Mouse (Mus musculus): ENCODE measurements at regions not wholly inside any gene's neighbourhood (a gene's known extent, or its start where the extent isn't known, plus 50 kb on each side); places are given as distances from the start of the nearest gene placed in this dataset.
A peak's percentile ranks its signal among the peaks of the same experiment; 100 is the strongest.

DNA sequence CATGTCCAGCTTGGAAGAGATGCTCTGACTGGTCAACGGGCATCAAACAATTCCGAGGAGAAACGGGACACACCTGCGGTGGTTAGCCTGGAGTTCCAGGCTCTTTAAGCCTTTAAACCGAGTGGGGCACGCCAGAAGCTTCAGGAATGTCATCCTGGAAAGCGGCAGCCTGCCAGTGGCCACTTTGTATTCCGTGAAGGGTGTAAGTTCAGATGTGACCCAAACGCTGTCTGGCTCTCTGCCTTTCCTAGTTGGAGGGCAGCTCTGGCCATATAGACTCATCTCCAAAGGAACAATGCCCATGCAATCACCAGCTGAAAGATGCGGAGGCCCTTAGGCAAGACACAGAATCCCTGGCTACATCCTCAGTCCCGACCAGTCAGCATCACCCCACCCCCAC, 597.8 kb upstream of the Gm10131 start:
- no peak for DNase-seq (ENCODE audit: low read depth)

DNA sequence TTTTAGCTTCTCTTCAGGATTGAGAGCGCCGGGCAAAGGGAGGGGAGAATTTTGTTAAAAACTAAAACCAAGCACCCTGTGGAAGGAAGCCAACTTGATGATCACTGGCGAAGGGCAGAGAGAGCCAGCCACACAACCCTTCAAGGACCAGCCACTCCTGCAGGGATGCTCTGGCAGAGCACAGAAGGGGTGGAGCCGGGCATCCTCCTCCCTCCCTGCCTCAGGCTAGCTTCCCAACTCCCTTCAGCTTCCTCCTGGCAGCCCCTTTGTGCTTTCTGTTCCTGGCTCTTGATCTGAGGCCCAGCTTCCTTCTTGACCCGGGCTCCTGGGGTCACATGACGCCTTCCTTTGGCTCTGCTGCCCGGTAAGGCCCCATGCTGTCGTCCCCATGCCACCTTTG, 591.8 kb upstream of the Gm10131 start:
- DNase-seq (ENCODE audit: low read depth) = no peak

DNA sequence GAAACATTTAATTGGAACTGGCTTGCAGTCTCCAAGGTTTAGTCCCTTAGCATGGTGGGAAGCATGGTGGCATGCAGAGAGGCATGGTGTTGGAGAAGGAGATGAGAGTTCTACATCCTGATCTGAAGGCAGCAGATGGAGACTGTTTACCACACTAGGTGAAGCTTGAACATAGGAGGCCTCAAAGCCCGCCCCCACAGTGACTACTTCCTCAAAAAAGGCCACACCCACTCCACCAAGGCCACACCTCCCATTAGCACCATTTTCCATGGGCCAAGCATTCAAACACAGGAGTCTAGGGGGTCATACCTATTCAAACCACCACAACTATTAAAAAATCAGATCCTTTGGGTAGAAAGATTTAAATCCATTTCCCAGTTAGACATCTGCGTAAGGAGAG, 591.3 kb upstream of the Gm10131 start:
- peak; percentile 17 for DNase-seq (ENCODE audit: low read depth)

DNA sequence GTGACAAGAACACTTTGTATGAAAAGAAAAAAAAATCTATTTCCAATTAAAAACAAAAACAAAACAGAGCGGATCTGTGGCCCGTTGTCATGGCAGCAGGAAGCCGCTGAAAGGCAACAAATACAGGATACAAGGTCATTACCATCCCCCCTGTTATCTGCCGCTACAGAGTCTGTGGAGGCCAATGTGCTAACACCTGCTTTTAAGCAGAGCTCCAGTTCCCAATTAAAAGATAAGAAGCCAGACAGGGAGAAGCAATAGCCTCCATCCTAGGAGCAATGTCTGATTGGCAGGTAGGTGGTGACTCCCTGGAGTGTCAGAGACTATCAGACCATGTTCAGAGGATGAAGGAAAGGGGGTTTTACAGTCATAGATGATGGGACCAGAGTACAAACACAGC, 587.5 kb upstream of the Gm10131 start:
- no peak for DNase-seq (ENCODE audit: low read depth)

DNA sequence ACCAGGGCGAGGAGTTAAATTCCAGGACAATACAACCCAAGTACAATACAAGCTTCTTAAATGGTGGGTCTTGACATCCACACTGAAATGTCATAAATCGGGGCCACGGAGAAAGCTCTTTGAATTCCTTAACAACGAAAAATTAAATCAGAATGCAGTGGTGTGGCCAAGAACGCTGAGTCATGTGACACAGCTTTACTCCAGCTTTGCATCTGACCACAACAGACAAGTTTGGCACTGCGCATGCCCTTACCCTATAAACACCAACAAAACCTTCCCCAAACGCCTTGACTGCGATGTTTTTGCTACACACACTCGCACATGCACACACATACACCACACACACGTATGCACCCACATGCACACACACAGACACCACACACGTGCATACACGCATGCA, 584.8 kb upstream of the Gm10131 start:
- DNase-seq (ENCODE audit: low read depth) = peak; percentile 8

DNA sequence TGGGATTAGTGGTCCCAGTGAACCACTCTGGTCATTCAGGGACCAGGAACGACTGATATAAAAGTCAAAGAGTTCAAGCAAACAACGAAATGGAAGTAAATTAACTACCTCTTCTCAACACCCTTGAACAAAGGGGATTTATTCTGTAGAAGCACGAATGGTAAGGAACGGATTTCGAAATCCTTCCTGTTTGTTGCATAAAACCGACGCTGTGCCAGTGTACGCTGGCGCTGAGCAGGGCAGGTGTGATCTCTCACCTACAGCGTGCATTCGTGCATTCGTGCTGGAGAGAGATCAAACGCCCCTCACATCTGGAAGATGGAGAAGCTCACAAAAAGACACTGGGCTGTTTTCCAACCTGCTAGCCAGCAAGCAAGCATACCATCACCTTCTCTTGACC, 581.1 kb upstream of the Gm10131 start:
- peak; percentile 8 for DNase-seq (ENCODE audit: low read depth)

DNA sequence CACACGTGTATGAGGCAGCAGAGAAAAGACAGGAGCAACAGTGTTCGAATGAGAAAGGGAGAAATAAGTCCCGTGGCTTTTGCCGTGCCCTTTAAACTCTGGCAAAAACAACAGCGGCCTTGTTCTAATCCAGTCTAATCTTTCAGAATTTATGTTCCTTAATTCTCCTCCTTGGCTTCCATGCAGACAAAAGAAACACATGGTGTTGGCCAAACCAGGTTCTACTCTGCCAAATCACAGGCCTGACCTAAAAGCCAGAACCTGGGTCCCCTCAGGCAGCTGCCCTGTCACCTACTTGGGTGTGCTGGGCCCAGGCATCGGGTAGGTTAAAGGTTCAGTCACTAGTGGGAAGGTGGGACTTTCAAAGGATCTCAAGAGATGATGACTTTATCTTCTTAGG, 580.2 kb upstream of the Gm10131 start:
- no peak for DNase-seq (ENCODE audit: low read depth)

DNA sequence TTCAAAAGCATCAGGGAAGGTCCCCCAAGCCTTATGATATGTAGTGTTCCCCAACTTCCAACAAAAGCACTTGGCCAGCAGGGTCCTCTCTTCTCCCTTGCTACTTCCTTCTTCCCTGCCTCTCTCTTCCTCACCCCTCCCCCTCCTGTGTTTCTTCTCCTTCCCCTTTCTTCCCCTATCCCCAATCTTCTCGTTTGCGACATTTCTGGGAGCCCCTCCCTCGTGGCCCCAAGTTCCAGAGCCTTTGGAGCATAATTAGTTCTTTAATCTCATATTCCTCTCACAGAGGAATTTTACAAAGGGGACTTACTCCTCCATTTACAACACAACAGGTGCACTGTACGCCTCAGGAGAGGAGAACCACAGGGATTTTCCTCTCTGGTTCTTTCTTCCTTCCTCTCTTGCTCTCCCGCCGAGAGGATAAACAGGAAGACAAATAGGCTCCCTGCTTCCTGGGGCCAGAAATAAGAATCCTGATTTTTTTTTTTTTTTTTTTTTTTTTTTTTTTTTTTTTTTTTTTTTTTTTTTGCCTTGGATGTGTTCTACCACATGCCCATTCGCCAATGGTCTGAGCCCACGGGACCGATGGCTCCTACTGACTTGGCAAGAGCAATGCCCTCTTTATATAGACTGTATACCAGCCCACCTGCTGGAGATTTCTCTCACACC, 578.4 kb upstream of the Gm10131 start:
- peak; percentile 28 for DNase-seq (ENCODE audit: low read depth)

DNA sequence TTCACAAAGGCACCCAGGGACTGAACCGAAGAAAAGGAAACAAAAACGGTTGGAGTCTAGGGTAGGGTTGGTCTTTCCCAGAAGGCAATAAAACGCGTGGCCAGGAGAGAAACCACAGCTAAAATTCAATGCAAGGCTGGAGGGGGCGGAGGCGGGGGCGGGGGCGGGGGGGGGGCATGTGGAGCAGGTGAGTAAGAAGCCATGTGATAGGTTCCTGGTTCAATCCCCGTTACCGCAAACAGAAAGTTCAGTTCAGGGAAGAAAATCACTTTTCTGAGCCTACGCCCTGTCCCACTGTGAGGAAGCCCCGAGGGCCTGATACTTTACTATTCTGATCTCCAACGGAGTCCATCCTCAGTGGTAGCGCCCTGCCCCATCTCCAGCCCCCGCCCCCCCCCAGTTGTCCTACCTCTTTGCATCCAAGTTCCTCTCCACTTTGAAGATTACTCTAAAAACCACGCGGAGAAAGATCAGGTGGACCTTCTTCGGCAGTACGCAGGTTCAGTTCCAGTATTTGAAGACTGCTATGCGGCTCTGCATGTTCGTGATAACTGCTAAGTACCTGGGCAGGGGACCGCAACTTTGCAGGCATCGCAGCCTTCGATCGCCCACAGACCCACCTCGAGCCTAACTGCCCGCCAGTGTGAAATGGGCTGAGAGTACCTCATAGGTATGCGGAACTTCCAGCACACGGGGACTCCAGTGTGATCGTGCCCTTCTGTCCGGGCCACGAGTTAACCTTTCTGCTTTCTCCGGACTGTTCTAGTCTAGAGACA, 577.7 kb upstream of the Gm10131 start:
- DNase-seq (ENCODE audit: low read depth) = peak; percentile 11

DNA sequence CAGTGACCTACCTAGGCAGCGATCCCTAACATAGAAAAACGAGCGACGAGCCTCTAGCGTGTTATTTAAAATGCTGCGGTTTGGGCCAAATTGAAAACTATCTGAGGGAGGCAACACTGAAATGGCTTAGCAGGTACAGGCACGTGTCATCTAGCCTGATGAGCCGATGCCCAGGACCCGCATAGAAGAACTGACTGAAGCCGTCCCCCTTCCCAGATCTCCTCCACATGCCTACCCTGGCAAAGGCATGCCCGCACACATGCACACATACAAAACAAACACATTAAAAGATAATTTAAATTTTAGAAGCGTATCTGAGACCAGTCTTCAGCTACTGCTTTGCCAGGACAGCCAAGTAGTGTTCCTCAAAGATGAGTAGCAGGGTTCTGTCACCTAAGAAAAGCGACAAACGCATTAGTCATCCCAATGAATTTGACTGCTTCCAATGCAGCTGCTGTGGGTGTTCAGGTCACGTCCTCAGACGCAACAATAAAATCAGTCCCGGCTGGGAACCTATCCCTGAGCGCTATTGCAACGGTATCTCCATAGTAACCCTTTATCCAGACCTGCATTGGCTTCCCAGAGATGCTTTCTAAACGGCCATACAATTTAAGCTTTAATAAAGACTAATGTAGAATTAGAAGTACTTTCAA, 577.0 kb upstream of the Gm10131 start:
- no peak for DNase-seq (ENCODE audit: low read depth)

DNA sequence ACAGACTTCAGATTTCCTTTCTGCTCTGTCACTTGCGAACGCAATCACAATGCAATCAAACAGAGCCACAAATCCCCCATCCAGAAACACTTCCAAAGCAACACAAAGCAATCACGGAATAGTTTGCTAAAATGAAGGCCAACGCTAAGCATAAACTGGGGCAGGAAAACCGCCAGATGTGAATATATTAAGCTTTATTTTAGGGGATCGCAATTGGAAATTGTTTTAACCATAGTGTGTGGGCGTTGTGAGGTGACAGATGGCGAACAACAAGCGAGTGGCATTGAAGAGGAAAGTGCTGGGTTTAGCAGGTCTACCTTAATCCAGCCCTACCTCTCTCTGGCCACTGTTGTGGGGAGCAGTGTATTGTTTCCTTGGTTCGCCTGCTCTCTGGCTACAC, 574.8 kb upstream of the Gm10131 start:
- no peak for DNase-seq (ENCODE audit: low read depth)

DNA sequence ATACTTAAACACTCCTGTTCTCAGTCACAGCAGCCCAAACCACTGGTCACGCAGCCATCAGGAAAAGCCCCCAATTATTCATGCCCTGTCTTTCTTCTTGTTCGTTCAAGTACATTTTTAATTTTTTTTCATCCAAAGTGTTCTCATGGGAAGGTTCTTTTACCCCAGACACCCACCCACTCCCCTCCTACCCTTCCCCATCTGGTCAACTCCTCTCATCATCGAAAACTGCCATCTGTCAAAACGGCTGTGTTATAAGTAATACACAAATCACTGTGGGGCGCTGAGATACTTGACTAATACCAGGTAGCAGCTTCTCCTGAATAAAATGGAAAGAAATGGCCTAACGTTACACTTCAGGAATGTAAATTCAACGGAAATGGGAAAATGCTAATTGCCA, 573.1 kb upstream of the Gm10131 start:
- no peak for DNase-seq (ENCODE audit: low read depth)

DNA sequence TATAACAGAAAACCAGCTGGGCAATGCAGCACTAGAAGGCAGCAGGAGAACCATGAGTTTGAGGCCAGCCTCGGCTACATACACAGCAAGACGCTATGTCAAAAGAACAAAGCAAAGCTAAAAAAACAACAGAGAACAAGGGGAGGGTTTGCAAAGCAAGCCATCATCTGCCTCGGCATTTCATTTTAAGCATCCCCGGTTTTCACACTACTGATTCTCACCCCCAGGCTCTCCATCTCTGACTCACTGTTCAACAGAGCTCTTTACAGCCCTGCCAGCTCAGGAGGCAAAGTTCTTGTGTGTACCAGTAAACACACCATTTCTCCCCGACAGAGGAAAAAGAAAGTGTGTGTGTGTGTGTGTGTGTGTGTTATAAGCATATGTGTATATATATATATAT, 571.6 kb upstream of the Gm10131 start:
- no peak for DNase-seq (ENCODE audit: low read depth)

DNA sequence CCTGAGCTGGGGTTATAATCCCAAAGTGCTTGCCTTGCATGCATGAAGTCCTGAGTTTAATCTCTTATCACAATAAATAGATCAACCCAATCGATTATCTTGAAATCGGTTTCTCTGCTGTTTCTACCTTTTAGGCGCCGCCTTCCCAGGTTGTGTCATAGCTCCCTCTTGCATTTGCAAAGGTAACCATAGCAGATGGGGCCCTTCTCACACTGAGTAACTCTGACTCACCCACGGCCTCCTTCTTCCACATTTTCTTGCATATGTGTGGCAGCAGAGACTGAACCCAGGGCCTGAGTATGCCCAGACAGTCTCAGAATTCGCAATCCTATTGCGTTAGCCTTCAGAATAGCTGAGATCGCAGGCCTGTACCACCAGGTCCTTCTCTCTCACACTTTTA, 570.7 kb upstream of the Gm10131 start:
- DNase-seq (ENCODE audit: low read depth) = peak; percentile 8

DNA sequence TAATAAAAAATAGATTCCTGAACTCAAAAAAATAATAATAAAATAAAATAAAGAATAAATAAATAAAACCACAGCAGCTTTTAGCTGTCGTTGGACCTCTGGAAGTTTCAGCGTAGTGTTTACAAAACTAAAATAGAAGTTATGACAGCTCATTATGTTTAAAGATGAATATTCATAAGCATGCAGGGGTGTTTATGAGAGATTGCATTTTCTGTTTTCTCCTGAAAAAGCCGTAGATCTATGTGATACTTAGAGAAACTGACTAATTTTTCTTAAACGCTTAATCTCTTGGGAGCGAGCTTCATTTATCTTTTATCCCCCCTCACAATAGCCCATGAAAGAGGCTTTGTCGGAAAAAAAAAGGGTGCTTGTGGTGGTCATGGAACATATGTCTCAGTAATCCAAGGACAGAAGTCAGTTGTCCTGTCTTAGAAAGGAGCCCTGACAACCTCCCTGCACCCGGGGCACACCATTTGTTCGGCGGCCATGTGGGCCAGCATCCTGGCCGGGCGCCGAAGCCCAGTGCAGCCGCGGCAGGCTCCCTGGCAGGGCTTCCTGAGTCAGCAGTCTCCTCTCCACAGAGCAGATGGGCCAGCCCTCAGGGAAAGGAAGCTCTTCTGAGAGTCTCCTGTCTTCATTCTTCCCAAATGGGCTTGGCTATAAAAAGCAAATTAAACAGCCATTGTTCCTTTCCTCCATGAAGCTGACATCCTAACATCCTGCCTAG, 568.2 kb upstream of the Gm10131 start:
- DNase-seq (ENCODE audit: low read depth) = no peak

DNA sequence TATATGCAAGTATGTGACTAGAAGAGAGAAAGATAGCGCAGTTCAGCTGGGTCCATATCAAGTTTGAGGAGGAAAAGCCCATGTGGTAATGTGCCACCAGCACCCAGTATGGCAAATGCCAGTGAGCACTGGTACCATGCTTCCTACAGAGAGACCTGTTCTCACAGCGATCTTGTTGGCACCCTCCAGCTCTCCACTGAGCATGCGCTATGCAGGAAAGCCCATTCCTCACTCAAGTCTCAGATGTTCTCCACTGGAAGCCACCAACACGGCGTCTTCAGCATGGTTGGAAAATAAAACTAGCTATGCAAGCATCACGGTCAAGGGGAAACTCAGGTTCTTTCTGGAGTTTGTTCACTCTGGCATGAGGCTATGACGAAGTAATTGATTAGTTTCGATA, 567.3 kb upstream of the Gm10131 start:
- no peak for DNase-seq (ENCODE audit: low read depth)

DNA sequence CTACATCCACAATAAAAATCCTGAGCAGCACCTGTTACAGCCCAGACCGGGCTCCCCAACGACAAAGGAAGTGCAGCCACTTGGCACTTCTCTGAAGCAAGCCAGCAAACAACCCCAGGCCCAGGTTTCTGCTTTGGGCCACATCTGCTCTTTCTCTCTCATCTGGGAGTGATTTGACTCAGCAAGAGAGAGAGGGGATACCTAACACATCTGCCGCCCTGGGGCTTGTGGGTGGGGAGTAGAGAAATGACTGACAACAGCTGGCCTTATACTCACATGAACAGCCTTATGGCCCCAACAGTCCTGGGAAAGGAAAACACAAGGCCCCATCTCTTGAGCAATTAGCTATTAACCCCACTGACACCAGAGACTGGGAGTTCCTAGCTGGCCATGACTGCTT, 560.2 kb upstream of the Gm10131 start:
- DNase-seq (ENCODE audit: low read depth) = no peak

DNA sequence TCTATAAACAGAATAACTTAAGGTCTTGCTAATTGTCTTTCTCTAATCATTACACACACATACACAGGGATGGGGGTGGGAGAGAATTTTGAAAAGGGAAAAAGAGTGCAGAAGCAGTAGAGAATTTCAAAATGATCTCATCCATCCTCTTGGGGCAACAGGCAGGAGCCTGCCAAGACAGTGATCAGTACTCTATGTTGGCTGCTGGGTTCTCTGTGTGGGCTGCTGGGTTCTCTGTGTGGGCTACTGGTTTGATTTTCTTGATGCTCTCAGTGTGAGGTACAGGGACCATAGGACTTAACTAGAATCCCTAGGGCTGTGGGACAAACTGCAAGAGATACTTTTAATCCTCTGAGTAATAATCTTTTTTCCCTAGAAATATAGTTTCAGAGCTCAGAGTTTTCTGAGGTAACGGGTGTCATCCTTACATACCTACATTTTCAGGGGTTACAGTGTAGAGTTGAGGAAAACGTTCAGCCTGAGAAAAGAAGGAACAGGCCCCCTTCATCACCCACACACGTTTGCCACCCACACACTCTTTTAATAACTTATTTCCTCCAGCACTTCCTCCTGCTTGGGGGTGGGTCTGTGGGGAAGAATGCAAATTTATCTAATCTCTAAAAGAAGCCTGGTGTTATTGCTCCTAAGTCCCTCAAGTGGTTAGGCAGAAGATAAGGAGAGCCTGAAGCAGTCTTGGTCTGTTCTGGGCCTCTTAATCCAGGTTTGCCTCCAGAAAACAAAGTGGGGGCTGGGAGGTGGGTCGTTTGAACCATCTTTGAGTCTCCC, 559.6 kb upstream of the Gm10131 start:
- DNase-seq (ENCODE audit: low read depth) = peak; percentile 33

DNA sequence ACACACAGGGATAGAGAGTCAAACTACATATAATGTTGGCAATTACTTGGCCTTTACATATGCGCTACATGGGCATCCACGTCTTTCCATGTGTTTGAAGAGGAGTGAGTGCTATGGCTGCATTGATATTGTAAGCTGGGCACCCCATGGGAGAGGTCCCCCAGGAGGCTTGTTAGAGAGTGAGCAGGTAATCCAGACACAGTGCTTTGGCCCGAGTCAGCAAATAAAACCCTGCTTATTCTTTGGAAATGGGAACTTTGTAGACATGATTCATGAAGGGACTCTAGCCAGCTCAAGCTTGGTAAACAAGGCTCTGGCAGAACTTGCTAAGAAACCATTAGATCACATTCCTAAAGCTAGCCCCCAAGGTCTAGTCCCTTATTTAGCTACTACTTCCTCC, 557.6 kb upstream of the Gm10131 start:
- DNase-seq (ENCODE audit: low read depth) = no peak

DNA sequence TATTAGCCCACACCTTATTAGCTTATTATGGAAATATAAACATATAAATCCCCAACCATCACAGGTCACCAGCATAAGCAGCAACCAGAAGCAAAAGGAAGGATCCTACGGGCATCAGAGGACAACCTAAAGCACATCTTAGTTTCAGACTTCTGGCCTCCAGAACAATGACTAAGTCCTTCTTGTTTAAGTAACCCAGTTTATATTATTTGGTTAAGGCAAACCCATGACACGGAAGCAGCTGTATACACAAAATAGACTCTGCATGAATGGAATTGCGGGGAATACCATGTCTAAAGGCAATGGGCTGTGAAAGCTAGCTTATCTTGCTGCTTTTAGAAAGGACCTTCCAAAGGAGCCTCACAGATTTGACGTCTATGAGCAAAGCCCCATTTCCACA, 552.9 kb upstream of the Gm10131 start:
- DNase-seq (ENCODE audit: low read depth) = no peak

DNA sequence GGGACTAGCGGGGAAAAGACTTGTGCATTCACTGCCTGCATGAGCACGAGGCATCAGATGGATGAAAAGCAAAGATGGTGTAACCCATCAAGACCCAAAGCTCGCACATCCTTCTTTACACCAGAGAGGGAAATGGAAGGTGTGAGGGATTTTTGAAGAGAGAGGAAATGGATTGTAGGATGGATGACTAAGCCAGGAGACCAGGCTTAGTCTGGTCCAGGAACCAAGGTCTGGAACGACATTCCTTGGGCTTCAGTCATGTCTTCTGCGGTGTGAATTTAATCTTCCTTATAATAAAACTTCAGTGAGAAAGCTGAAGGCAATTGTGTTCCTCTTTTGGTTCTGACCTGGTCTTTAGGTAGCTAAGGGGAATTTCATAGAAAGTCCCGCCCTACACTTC, 551.0 kb upstream of the Gm10131 start:
- no peak for DNase-seq (ENCODE audit: low read depth)

DNA sequence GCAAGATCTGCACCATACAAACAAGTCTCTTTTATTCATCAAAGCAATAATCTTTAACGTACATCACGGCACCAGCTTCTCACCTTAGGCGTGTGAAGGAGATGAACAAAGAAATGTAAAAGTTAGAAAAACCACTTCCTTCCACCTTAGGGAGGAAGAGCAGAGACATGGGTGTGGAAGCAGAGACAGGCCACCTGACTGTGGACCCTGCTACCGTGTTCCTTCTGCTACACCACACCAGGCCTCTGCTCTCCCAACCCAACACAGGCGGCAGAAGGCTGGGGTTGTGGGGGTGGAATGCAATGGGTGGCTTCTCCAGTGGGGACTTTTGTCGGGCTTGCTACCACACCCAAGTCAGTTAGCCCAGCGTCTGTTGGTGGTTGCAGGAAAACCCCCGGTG, 540.2 kb upstream of the Gm10131 start:
- DNase-seq (ENCODE audit: low read depth) = no peak
